Mouse (Mus musculus): ENCODE measurements at regions not wholly inside any gene's neighbourhood (a gene's known extent, or its start where the extent isn't known, plus 50 kb on each side); places are given as distances from the start of the nearest gene placed in this dataset.

DNA sequence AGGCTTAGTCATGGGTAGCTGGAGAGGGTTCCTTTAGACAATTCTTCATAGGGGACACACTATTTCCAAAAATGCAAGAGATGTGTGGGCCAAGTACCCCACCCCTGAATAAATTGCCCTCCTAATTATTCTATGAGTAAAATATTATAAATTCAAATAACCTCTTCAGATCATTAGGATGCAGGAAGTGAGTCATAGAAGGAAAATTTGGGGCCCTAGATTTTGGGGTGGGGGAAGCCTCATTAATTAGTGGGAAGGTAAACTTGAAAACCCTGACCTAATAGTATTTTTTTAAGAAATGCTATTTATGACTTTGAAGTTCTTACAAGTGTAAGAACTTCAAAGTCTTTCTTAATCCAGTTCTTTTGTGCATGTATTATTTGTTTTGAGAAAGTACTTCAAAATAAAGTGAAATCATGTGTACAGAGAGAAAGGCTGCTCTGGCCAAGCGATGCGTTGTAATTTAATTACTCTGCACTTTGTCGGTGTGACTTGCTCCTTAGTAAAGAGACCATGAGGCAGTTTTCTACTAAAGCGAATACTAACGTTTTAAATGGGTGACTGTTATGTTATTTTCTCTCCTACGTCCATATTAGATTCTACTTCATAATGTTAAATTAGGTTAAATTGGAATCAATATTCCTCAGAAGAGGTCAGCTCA is 200.6 kb downstream of the Tgfb2 start:
- TF ChIP-seq CTCF (IDR thresholded peaks at IDR 0.05; ENCODE audit: extremely low read depth, insufficient read depth, low read length): no peak
- no peak for TF ChIP-seq POLR2A (IDR thresholded peaks at IDR 0.05; ENCODE audit: extremely low read depth, insufficient read depth, low read length)

Measured in cortical plate, adult 2 months (tissue).